Mouse (Mus musculus): ENCODE results near the gene Cd52. TPM values are rescaled to one million over a fixed set of nuclear protein-coding genes. Genes with fewer than 3 reads are reported as not detected.

The Cd52 gene
- polyA plus RNA-seq, 1 experiment from 2014 or later: 28.4 TPM

- Histone ChIP-seq H3K27me3 (replicated peaks; ENCODE audit: control insufficient read depth, insufficient read depth, low read length) (no peaks in the 10 kb centered on the region), H3K4me3 (ENCODE audit: low read length) (no peak overlapping the region), H3K27ac (ENCODE audit: low read length) (peak overlapping the region; percentile 26), H3K36me3 (ENCODE audit: control insufficient read depth, insufficient read depth, low read length) (no peaks in the 10 kb centered on the region), H3K9me3 (ENCODE audit: control insufficient read depth, low read length) (no peaks in the 10 kb centered on the region), H3K4me2 (ENCODE audit: low read depth, low read length) (no peak overlapping the region), H3K9ac (ENCODE audit: low read depth, low read length) (no peak overlapping the region; the same call in 1 of the 2 replicates), H3K4me1 (ENCODE audit: control insufficient read depth, insufficient read depth, low read length) (peaks cover 40% of the 10 kb centered on the region)
- 0 out of 2 replicates have a peak, but pooled peaks have one; percentile 29 for ATAC-seq
- 52% methylated on average over 10 of the region's 10 CpGs for WGBS
Observed at GRCm38 (mm10) chr4:134113356-134113994, 18.6 kb upstream of the Cd52 start.

GRCm38 (mm10) chr4:134112403-134112802, 17.5 kb upstream of the Cd52 start:
- no peaks in the 10 kb centered on the region for H3K9me3 ChIP-seq (ENCODE audit: control insufficient read depth, low read length)
- H3K4me2 ChIP-seq (ENCODE audit: low read depth, low read length): no peak overlapping the region
- H3K27me3 ChIP-seq (replicated peaks; ENCODE audit: control insufficient read depth, insufficient read depth, low read length): no peaks in the 10 kb centered on the region
- H3K9ac ChIP-seq (ENCODE audit: low read depth, low read length): 0 out of 2 replicates have a peak overlapping the region, but pooled peaks have one; percentile 30
- 58% methylated on average over 6 of the region's 6 CpGs for WGBS
- H3K36me3 ChIP-seq (ENCODE audit: control insufficient read depth, insufficient read depth, low read length): no peaks in the 10 kb centered on the region
- no peak for ATAC-seq
- no peak overlapping the region for H3K27ac ChIP-seq (ENCODE audit: low read length)
- H3K4me1 ChIP-seq (ENCODE audit: control insufficient read depth, insufficient read depth, low read length): peaks cover 37% of the 10 kb centered on the region
- no peak overlapping the region for H3K4me3 ChIP-seq (ENCODE audit: low read length)

GRCm38 (mm10) chr4:134110653-134111052, 15.8 kb upstream of the Cd52 start:
- Histone ChIP-seq H3K27me3 (replicated peaks; ENCODE audit: control insufficient read depth, insufficient read depth, low read length) (no peaks in the 10 kb centered on the region), H3K36me3 (ENCODE audit: control insufficient read depth, insufficient read depth, low read length) (no peaks in the 10 kb centered on the region), H3K27ac (ENCODE audit: low read length) (no peak overlapping the region), H3K4me3 (ENCODE audit: low read length) (no peak overlapping the region), H3K4me1 (ENCODE audit: control insufficient read depth, insufficient read depth, low read length) (peaks cover 32% of the 10 kb centered on the region), H3K9ac (ENCODE audit: low read depth, low read length) (0 out of 2 replicates have a peak overlapping the region, but pooled peaks have one; percentile 7), H3K9me3 (ENCODE audit: control insufficient read depth, low read length) (no peaks in the 10 kb centered on the region), H3K4me2 (ENCODE audit: low read depth, low read length) (no peak overlapping the region)
- ATAC-seq: no peak
- WGBS: 39% methylated on average over 3 of the region's 3 CpGs

- Histone ChIP-seq H3K4me3 (ENCODE audit: low read length) (no peak overlapping the region), H3K9ac (ENCODE audit: low read depth, low read length) (no peak overlapping the region), H3K36me3 (ENCODE audit: control insufficient read depth, insufficient read depth, low read length) (no peaks in the 10 kb centered on the region), H3K4me2 (ENCODE audit: low read depth, low read length) (no peak overlapping the region), H3K4me1 (ENCODE audit: control insufficient read depth, insufficient read depth, low read length) (peaks cover 9% of the 10 kb centered on the region; the same call in 1 of the 2 replicates), H3K9me3 (ENCODE audit: control insufficient read depth, low read length) (no peaks in the 10 kb centered on the region), H3K27ac (ENCODE audit: low read length) (no peak overlapping the region), H3K27me3 (replicated peaks; ENCODE audit: control insufficient read depth, insufficient read depth, low read length) (no peaks in the 10 kb centered on the region)
- WGBS: 32% methylated on average over 5 of the region's 5 CpGs
- no peak for ATAC-seq
Observed at GRCm38 (mm10) chr4:134108196-134108595, 13.3 kb upstream of the Cd52 start.

GRCm38 (mm10) chr4:134107730-134108129, 12.8 kb upstream of the Cd52 start:
- Histone ChIP-seq H3K4me3 (ENCODE audit: low read length) (no peak overlapping the region), H3K36me3 (ENCODE audit: control insufficient read depth, insufficient read depth, low read length) (no peaks in the 10 kb centered on the region), H3K4me2 (ENCODE audit: low read depth, low read length) (no peak overlapping the region), H3K27ac (ENCODE audit: low read length) (no peak overlapping the region), H3K9ac (ENCODE audit: low read depth, low read length) (no peak overlapping the region), H3K27me3 (replicated peaks; ENCODE audit: control insufficient read depth, insufficient read depth, low read length) (no peaks in the 10 kb centered on the region), H3K4me1 (ENCODE audit: control insufficient read depth, insufficient read depth, low read length) (peaks cover 8% of the 10 kb centered on the region; the same call in 1 of the 2 replicates), H3K9me3 (ENCODE audit: control insufficient read depth, low read length) (no peaks in the 10 kb centered on the region)
- 85% methylated on average over 7 of the region's 7 CpGs for WGBS
- no peak for ATAC-seq

GRCm38 (mm10) chr4:134106105-134106504, 11.2 kb upstream of the Cd52 start:
- 72% methylated on average over 7 of the region's 7 CpGs for WGBS
- H3K36me3 ChIP-seq (ENCODE audit: control insufficient read depth, insufficient read depth, low read length): no peaks in the 10 kb centered on the region
- no peak for ATAC-seq

GRCm38 (mm10) chr4:134102742-134103119, 7.8 kb upstream of the Cd52 start:
- Histone ChIP-seq H3K36me3 (ENCODE audit: control insufficient read depth, insufficient read depth, low read length) (no peaks in the 10 kb centered on the region), H3K9ac (ENCODE audit: low read depth, low read length) (peak overlapping the region; percentile 75), H3K4me1 (ENCODE audit: control insufficient read depth, insufficient read depth, low read length) (no peaks in the 10 kb centered on the region), H3K27me3 (replicated peaks; ENCODE audit: control insufficient read depth, insufficient read depth, low read length) (no peaks in the 10 kb centered on the region), H3K4me2 (ENCODE audit: low read depth, low read length) (peak overlapping the region; percentile 65), H3K4me3 (ENCODE audit: low read length) (peak overlapping the region; percentile 80), H3K9me3 (ENCODE audit: control insufficient read depth, low read length) (no peaks in the 10 kb centered on the region), H3K27ac (ENCODE audit: low read length) (no peak overlapping the region)
- ATAC-seq: peak; percentile 73
- WGBS: 4% methylated on average over 21 of the region's 21 CpGs

More at GRCm38 (mm10) chr4:134106105-134106504, 11.2 kb upstream of the Cd52 start:
- Histone ChIP-seq H3K27me3 (replicated peaks; ENCODE audit: control insufficient read depth, insufficient read depth, low read length) (no peaks in the 10 kb centered on the region), H3K4me2 (ENCODE audit: low read depth, low read length) (no peak overlapping the region), H3K27ac (ENCODE audit: low read length) (no peak overlapping the region), H3K4me3 (ENCODE audit: low read length) (no peak overlapping the region), H3K9me3 (ENCODE audit: control insufficient read depth, low read length) (no peaks in the 10 kb centered on the region), H3K9ac (ENCODE audit: low read depth, low read length) (no peak overlapping the region), H3K4me1 (ENCODE audit: control insufficient read depth, insufficient read depth, low read length) (0 out of 2 replicates have a peak, but pooled peaks cover 2% of the 10 kb centered on the region)

- no peaks in the 10 kb centered on the region for H3K9me3 ChIP-seq (ENCODE audit: control insufficient read depth, low read length)
- no peaks in the 10 kb centered on the region for H3K27me3 ChIP-seq (replicated peaks; ENCODE audit: control insufficient read depth, insufficient read depth, low read length)
- peak within 1 kb of the TSS; percentile 65 for H3K4me2 ChIP-seq (ENCODE audit: low read depth, low read length)
- H3K27ac ChIP-seq (ENCODE audit: low read length): no peak within 1 kb of the TSS
- H3K36me3 ChIP-seq (ENCODE audit: control insufficient read depth, insufficient read depth, low read length): no peaks in the 10 kb centered on the region
- H3K9ac ChIP-seq (ENCODE audit: low read depth, low read length): peak within 1 kb of the TSS; percentile 75
- no peaks in the 10 kb centered on the region for H3K4me1 ChIP-seq (ENCODE audit: control insufficient read depth, insufficient read depth, low read length)
- 18% methylated on average over 34 of the region's 34 CpGs for WGBS
- ATAC-seq: peak; percentile 98
- peak within 1 kb of the TSS; percentile 80 for H3K4me3 ChIP-seq (ENCODE audit: low read length)
Observed at GRCm38 (mm10) chr4:134101979-134102741, 7.3 kb upstream of the Cd52 start, which contains the start of gene Ubxn11. Gene Ubxn11 (plus strand): TSS chr4:134102570.

GRCm38 (mm10) chr4:134100245-134100644, 5.4 kb upstream of the Cd52 start:
- H3K27me3 ChIP-seq (replicated peaks; ENCODE audit: control insufficient read depth, insufficient read depth, low read length): no peaks in the 10 kb centered on the region
- WGBS: 80% methylated on average over 4 of the region's 4 CpGs
- no peak for ATAC-seq
- H3K27ac ChIP-seq (ENCODE audit: low read length): no peak overlapping the region
- no peaks in the 10 kb centered on the region for H3K9me3 ChIP-seq (ENCODE audit: control insufficient read depth, low read length)
- no peaks in the 10 kb centered on the region for H3K36me3 ChIP-seq (ENCODE audit: control insufficient read depth, insufficient read depth, low read length)
- H3K4me2 ChIP-seq (ENCODE audit: low read depth, low read length): no peak overlapping the region
- H3K9ac ChIP-seq (ENCODE audit: low read depth, low read length): no peak overlapping the region
- no peak overlapping the region for H3K4me3 ChIP-seq (ENCODE audit: low read length)
- H3K4me1 ChIP-seq (ENCODE audit: control insufficient read depth, insufficient read depth, low read length): no peaks in the 10 kb centered on the region

All from intestine, embryonic 16.5 days (tissue).